Mouse (Mus musculus) lung, embryonic 14.5 days (tissue): ENCODE results near the gene Zbtb38. TPM values are rescaled to one million over a fixed set of nuclear protein-coding genes. Genes with fewer than 3 reads are reported as not detected.

ENCODE experiments used
- ATAC-seq: fragments of 200-750 bp; cut with Nextera tagmentation; 2 replicates; pipeline ENCODE4 v1.8.0; 2017; ENCODE audit warnings: mild to moderate bottlenecking, moderate TSS enrichment, moderate library complexity; ENCODE audit not compliant: insufficient read depth
- DNase-seq: peaks from one replicate; pipeline ENCODE4 v3.0.0-alpha.2; 2015
- H3K27ac ChIP-seq: fragments of 300-500 bp; sonication (generic); 2 replicates; pipeline ENCODE4 v1.5.1; 2014; ENCODE audit warnings: low read depth, mild to moderate bottlenecking, moderate library complexity
- H3K27me3 ChIP-seq: fragments of 300-500 bp; sonication (generic); 2 replicates; pipeline ENCODE4 v1.6.1; 2014; ENCODE audit warnings: low read length, control low read depth; ENCODE audit not compliant: insufficient read depth
- H3K36me3 ChIP-seq: fragments of 300-500 bp; sonication (generic); 2 replicates; pipeline ENCODE4 v1.6.1; 2014; ENCODE audit warnings: control low read depth; ENCODE audit not compliant: insufficient read depth
- H3K4me1 ChIP-seq: fragments of 300-500 bp; sonication (generic); 2 replicates; pipeline ENCODE4 v1.6.1; 2014; ENCODE audit warnings: antibody characterized with exemption, control low read depth; ENCODE audit not compliant: insufficient read depth
- H3K4me2 ChIP-seq: fragments of 300-500 bp; sonication (generic); 2 replicates; pipeline ENCODE4 v1.6.1; 2014; ENCODE audit warnings: mild to moderate bottlenecking
- H3K4me3 ChIP-seq: fragments of 300-500 bp; sonication (generic); 2 replicates; pipeline ENCODE4 v1.5.1; 2014; ENCODE audit warnings: low read depth, low read length
- H3K9ac ChIP-seq: fragments of 300-500 bp; sonication (generic); 2 replicates; pipeline ENCODE4 v1.6.1; 2014
- H3K9me3 ChIP-seq: fragments of 300-500 bp; sonication (generic); 2 replicates; pipeline ENCODE4 v1.6.1; 2016; ENCODE audit warnings: low read depth, low read length, control low read depth
- CTCF ChIP-seq: IDR thresholded peaks from 2 replicates; pipeline ENCODE4 v1.5.1; 2016; ENCODE audit warnings: antibody characterized with exemption, low read depth
- WGBS: fragments of 180-500 bp; shearing (Covaris S2); extraction: QIAGEN DNeasy Blood & Tissue Kit; methylation state at CpG from one replicate; pipeline ENCODE4 v1.1.7; 2014; 5-methylcytosine and 5-hydroxymethylcytosine counted together
- polyA plus RNA-seq: library from polyadenylated mRNA; unstranded; fragments of >200 nt; fragmentation: Nextera tagmentation; extraction: Ambion mirVana; gene quantifications from 2 replicates; pipeline ENCODE4 v1.2.1, GENCODE M21; 2014

Zbtb38 gene
- polyA plus RNA-seq, 1 experiment from 2014 or later, result 24.5 TPM

DNA sequence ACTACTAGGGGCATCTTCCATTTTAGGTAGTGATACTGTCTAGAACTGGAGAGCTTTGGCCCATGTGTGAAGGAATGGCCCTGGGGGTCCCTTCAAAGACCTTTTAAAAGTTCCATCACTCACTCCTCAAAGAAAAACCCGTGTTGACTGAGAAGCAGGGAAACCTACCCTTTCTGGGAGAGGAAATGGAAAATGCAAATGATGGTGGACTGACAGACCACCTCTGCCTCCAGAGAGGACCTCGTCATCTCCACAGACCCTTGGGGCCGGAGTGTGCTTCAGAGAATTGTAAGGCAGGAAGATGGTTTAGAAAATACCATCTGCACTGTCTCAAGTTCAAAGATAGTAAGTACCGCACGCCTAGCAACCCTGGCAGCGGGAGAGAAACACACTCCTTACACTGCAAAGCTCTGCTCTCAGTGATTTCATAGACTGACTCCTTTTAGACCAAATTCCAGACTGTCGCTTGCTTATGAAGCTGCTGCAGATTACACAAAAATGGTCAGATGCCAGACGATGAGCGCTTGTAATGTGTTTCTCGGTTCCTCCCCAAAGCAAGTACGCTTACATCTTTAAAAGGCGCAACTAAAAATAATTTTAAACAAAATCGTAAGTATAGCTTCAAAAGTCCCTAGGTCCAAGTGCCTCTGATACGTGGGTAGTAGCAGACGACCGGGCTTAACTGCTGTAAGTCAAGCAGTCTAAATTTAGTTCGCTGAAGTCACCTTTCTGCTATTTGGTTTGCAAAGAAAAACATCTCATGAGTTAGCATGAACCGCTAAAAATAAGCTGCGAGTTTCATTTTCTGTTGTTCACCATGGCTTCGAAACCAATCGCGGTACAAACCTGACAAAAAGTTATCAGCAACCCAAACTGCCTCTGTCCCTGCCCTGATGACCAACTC is 12.6 kb downstream of the Zbtb38 start:
- peak; percentile 27; the same call in 1 of the 2 replicates for ATAC-seq

DNA sequence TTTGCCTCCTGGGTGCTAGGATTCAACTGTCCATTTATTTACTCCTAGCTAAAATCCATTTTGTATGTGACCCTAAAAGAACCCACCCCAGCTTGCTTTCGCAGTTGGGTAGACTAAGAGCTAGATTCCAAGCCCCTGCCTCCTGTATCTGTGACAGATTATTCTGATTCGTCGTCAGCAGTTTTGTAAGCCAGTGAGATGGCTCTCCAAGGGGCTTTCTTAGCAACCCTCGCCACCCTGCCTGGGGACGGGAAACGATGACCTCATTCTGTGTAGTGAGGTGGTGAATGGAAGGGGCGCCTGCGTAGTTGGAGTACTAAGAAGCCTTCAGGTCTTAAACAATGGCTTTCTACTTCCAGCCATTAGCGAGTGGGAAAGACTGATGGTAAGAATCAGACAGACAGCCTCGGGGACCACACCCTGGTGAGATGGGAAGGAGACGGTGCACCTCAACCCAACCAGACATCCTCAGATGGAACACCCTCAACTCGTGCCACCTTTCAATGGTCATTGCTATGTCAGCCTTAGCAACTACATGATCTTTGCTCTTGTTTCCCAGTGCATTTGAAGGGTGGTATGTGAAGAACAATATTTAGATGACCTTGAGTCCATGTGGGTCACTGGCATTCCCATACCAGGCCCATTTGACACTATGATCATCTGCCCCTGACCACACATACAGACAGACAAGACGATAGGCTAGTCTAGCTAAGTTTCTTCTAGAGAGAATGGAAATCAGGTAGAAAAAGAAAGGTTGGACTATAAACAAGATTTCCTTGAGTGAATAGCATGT is 13.9 kb downstream of the Zbtb38 start:
- H3K27me3 ChIP-seq, result no peaks in the 10 kb centered on the region
- no peak overlapping the region for H3K27ac ChIP-seq
- no peak overlapping the region for H3K4me2 ChIP-seq
- WGBS, result 88% methylated on average over 13 of the region's 13 CpGs
- TF ChIP-seq CTCF, result no peak
- DNase-seq (no peak), ATAC-seq (no peak)
- no peak overlapping the region for H3K4me3 ChIP-seq
- H3K9ac ChIP-seq, result no peak overlapping the region
- no peaks in the 10 kb centered on the region for H3K36me3 ChIP-seq
- H3K9me3 ChIP-seq, result no peaks in the 10 kb centered on the region
- peaks cover 18% of the 10 kb centered on the region; the same call in 1 of the 2 replicates for H3K4me1 ChIP-seq

More for the DNA sequence above, 12.6 kb downstream of the Zbtb38 start:
- no peak overlapping the region for H3K4me2 ChIP-seq
- 57% methylated on average over 22 of the region's 22 CpGs for WGBS
- no peaks in the 10 kb centered on the region for H3K9me3 ChIP-seq
- peak overlapping the region; percentile 73 for H3K27ac ChIP-seq
- H3K4me3 ChIP-seq, result no peak overlapping the region
- TF ChIP-seq CTCF, result no peak
- peak; percentile 70 for DNase-seq
- H3K9ac ChIP-seq, result no peak overlapping the region
- peaks cover 13% of the 10 kb centered on the region; the same call in 1 of the 2 replicates for H3K4me1 ChIP-seq
- H3K27me3 ChIP-seq, result no peaks in the 10 kb centered on the region
- no peaks in the 10 kb centered on the region for H3K36me3 ChIP-seq

DNA sequence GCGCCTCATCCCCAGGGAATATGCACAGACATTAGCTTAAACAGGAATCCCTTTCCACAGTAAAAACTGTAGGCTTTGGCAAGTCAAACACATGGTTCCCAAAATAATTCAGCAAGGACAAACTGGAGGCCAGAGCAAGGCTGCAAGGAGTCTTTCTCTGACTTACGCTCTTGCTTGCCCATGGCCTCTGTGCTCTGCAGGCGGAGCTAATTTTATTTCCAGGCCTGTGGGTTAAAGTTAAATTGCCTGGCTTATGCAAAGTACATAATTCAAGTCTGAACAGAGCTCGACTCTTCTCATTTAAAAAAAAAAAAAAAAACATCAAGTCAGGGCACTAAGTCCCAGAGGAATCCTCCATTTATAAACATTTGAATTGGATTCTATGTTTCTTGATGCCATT is 16.7 kb downstream of the Zbtb38 start:
- no peak for ATAC-seq
- H3K4me1 ChIP-seq, result peaks cover 27% of the 10 kb centered on the region

DNA sequence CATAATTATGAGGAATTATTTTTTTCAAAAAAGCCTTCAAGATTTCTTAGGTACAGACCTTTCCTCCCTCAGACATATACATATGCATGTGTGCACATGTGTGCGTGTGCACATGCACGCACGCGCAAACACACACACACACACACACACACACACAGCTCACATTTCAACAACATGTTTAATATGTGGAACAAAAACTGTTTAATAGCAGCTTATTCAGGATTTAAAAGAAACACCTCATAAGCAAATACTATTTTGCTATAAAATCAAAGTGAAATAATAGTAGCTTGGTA is 19.3 kb downstream of the Zbtb38 start:
- Histone ChIP-seq H3K9ac (no peak overlapping the region), H3K36me3 (no peaks in the 10 kb centered on the region), H3K4me2 (peak overlapping the region; percentile 52), H3K4me1 (peaks cover 22% of the 10 kb centered on the region), H3K27ac (no peak overlapping the region), H3K4me3 (no peak overlapping the region), H3K9me3 (no peaks in the 10 kb centered on the region), H3K27me3 (no peaks in the 10 kb centered on the region)
- WGBS, result 93% methylated on average over 4 of the region's 4 CpGs
- TF ChIP-seq CTCF, result no peak
- DNase-seq (no peak), ATAC-seq (no peak)

More for the DNA sequence above, 16.7 kb downstream of the Zbtb38 start:
- Histone ChIP-seq H3K4me2 (no peak overlapping the region), H3K9ac (no peak overlapping the region), H3K27ac (no peak overlapping the region), H3K36me3 (no peaks in the 10 kb centered on the region), H3K27me3 (no peaks in the 10 kb centered on the region), H3K9me3 (no peaks in the 10 kb centered on the region), H3K4me3 (no peak overlapping the region)
- WGBS, result 48% methylated on average over 4 of the region's 4 CpGs
- TF ChIP-seq CTCF, result no peak
- no peak for DNase-seq

DNA sequence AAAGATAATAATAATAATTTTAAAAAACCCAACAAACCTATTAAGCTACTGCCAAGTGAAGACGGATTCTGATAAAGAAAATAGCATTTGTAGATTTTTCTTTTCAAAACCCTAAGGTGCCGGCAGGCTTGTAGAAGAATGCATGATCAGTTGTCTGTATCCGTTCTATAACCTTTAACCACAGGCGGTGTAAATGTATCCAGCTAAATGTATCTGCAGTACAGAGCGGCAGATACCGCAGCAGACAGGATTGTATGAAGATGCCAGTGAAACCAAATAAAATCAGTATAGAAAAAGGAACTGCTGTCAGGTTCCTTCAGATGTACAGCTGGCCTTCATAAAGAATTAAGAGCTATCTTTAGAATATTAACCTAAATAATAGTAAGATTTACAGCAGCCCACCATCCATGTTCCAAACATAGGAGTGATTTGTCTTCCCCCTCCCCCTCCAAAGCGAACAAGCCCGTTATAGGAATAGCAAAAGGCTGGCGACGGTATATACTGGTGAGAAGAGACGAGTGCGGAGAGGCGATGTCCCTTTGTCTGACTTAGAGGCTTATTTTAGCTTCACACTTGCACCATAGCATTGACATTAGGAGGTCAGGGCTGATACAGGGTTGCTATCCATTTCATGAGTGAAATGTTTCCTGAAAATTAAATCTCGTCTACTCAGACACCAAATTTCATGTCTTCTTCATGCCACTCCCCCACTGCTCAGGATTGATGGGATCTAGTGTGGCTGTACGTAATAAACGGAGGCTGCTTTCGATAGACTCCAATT is 19.8 kb downstream of the Zbtb38 start:
- Histone ChIP-seq H3K27me3 (no peaks in the 10 kb centered on the region), H3K4me3 (0 out of 2 replicates have a peak overlapping the region, but pooled peaks have one; percentile 18), H3K36me3 (no peaks in the 10 kb centered on the region), H3K4me2 (peak overlapping the region; percentile 52), H3K9me3 (no peaks in the 10 kb centered on the region), H3K4me1 (peaks cover 27% of the 10 kb centered on the region), H3K9ac (0 out of 2 replicates have a peak overlapping the region, but pooled peaks have one; percentile 26), H3K27ac (no peak overlapping the region)
- DNase-seq, result peak; percentile 48
- 37% methylated on average over 17 of the region's 17 CpGs for WGBS
- ATAC-seq, result 0 out of 2 replicates have a peak, but pooled peaks have one; percentile 5
- no peak for TF ChIP-seq CTCF

GRCm38 (mm10) chr9:96731961-96732511 is 20.6 kb downstream of the Zbtb38 start:
- Histone ChIP-seq H3K4me1 (peaks cover 35% of the 10 kb centered on the region), H3K4me2 (peak overlapping the region; percentile 52), H3K27ac (0 out of 2 replicates have a peak overlapping the region, but pooled peaks have one; percentile 30), H3K36me3 (no peaks in the 10 kb centered on the region), H3K9me3 (no peaks in the 10 kb centered on the region), H3K27me3 (no peaks in the 10 kb centered on the region), H3K9ac (peak overlapping the region; percentile 26), H3K4me3 (peak overlapping the region; percentile 18; the same call in 1 of the 2 replicates)
- no peak for TF ChIP-seq CTCF
- 30% methylated on average over 14 of the region's 14 CpGs for WGBS
- ATAC-seq (no peak), DNase-seq (peak; percentile 85)
